Mouse (Mus musculus): ENCODE measurements around the gene Camsap1.
A peak's percentile ranks its signal among the peaks of the same experiment; 100 is the strongest.

Gene Camsap1

GRCm38 (mm10) chr2:25983159-25983907 is at the start of gene Camsap1:
Camsap1 (minus strand) TSS chr2:25983282.
- peak; percentile 99 for DNase-seq (ENCODE audit: low spot score)

GRCm38 (mm10) chr2:26030288-26030687 is 47.2 kb upstream of the Camsap1 start:
- peak; percentile 20 for DNase-seq (ENCODE audit: low spot score)

DNA sequence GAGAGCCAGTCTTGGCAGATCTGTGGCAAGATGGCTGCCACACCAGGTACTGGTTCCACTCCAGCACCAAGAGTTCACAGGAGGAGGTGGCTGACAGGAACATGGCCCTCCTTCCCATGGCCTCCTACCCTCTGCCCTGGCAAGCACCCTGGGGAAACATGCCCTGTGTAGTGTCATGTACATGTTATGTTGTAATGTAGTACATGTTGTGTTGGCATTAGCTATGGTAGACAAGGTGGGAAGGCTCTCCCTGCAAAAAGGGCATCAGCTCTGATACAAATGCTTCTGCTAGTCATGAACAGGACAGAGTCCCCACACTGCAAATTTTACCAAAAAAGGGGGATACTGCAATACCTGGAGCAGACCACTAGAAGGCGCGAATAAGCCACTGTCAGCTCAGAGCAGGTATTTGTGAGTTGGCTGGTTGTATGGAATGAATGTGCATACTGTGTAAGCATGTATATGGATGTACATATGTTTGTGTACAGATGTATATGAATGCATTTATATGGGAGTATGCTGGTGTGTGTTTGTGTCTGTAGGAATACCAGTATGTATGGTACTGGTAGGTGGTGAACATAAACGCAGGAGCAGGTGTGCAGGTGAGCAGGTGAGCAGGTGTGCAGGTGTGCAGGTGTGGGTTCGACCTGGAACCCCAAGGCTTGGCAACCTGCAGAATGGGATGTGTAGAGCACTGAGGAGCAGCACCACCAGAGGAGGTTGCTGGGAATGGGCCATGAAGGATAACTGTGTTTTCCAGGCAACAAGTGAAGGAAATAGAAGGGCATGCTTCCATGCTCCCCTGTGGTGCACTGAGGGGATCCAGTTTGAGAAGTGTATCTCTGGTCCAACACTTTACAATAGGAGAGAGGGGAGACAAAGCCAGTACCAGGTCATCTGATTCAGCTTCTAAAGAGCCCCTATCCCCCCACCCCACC is 41.3 kb upstream of the Camsap1 start:
- peak; percentile 65 for DNase-seq (ENCODE audit: low spot score)

DNA sequence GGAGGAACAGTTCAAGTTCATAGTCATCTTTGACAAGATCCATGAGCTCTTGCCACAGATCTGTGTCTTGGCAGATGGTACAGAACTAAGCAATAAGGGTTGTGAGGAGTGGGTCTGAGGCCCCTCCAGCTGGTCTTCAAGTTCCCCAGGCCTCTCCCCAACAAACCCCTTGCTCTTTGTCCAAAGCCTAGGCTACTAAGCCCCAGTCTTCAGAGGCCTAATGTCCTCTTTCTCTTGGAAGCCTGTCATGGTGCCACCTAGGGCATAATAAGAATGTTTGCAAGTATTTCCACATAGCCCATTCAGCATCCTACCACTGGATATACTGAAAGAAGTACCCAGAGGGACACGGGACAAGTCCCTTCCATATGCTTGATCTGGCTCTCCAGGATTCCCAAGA is 39.5 kb upstream of the Camsap1 start:
- DNase-seq (ENCODE audit: low spot score): no peak

DNA sequence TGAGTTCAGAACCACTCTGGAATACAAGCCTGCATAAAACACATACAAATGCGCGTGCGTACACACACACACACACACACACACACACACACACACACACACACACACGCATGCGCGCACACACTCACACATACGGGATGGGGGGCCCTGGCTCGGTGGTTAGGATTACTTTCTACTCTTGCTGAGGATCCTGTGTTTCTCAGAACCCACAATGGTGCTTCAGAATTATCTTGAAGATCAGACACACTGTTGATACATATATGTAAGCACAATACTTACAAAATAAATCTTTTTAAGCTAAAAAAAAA is 39.1 kb upstream of the Camsap1 start:
- no peak for DNase-seq (ENCODE audit: low spot score)

DNA sequence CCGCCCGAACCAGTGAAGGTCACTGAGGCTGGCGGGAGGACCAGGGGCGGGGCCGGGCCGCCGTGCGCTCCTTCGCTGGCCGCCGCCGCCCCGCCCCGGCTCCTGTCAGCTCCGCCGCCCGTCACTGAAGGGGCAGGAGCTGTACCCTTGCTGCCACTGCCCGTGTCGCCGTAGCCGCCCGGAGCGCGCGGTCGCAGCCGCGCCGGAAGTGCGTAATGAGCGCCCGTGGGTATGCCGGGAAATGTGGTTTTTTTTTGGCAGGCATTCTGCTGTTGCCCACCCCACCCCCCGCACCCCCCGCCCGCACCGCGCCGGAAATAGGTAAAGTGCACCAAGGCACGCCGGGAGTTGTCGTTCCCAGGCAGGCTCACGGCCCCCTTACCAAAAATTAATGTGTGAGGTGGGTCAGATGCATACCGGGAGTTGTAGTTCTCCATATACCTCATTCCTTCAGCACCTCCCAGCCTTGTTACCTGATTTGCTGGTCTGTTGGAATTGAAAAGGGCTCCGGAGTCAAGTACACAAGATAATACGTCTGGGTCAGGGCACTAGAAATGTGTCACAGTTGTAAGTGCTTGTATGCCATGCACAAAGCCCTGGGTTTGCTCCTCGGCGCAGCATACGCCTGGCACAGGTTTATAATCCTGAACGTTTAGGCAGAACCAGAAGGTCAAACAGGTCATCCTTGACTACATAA is 38.6 kb upstream of the Camsap1 start, which contains the start of gene Ubac1:
Ubac1 (minus strand) TSS at position 187 of the 697 bp plus-strand sequence.
- peak; percentile 92 for DNase-seq (ENCODE audit: low spot score)

DNA sequence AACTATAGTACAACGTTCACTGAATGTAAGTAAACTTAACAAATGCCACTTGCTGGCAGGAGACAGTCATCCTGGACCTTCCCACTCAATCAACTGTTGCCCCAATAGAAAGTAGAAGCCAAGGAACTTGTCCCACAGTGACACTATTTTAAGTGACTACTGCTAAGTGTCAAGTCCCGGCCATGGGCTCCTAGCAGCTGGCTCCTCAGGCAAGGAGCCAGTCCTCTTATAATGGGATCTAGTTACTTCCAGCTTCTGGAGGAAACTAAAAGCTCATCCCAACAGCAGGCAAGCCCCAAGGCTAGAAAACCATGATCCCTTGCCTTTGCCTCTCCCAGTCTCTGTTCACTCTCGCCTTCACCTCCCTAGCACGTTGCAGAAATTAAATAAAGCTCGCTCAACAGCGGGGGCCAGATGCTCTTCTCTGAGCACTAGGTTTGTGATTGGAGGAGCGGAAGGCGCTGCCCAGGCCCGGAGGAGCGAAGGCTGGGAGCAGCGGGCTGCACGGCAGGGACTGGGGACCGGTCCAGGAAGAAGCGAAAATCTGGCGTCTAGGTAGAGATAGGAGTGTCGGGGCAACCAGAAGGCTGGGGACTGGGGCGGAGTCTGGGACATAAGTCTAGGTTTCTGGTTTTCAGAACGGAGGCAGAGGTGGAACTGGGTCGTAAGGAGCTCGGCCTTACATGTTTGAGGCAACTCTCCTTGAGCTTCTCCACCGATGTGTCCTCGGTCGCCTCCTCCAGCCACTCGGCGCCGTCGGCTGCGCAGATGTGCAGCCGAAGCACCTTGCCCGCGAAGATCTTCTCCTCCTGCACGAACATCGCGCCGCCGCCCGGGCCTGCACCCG is 37.9 kb upstream of the Camsap1 start:
- peak; percentile 52 for DNase-seq (ENCODE audit: low spot score)

DNA sequence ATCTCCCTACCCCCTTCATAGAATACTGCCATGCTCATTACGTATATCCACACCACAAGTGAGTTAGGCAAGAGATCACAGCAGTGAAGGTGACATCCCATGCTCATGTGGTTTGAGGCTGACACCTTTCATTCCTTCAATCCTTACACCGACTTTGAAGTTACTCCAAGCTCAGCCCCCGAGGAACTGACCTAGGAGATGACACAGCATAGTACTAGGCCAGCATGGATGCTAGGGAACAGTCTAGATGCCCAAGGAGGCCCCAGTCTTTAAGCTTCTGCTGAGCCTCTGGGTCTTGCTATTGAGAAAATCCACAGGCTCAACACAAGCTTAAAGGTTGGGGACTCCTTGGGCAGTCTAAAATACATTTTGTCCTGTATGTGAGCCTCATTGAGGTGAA is 36.8 kb upstream of the Camsap1 start:
- DNase-seq (ENCODE audit: low spot score): no peak

GRCm38 (mm10) chr2:26017326-26017725 is 34.2 kb upstream of the Camsap1 start:
- DNase-seq (ENCODE audit: low spot score): no peak

DNA sequence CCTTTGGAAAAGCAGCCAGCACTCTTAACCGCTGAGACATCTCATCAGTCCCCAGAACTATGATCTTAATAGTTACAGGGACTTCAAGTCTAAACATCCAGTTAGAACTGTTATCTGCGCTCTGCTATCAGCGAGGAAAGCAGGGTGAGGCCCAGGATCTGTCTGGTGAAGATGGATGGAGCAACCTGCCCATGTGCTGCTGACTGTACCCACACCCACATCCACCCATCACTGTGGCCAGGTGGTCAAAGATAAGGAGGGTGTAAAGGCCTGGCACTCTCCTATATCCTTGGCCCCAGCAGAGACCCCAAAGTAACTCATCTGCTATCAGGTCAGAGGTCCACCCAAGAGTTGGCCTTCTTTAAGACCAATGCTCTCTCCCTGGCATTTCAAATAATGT is 30.6 kb upstream of the Camsap1 start:
- DNase-seq (ENCODE audit: low spot score): peak; percentile 11

- DNase-seq (ENCODE audit: low spot score): no peak
Measured at GRCm38 (mm10) chr2:26011420-26011819, 28.3 kb upstream of the Camsap1 start.

GRCm38 (mm10) chr2:26002001-26002400 is 18.9 kb upstream of the Camsap1 start:
- DNase-seq (ENCODE audit: low spot score): no peak

DNA sequence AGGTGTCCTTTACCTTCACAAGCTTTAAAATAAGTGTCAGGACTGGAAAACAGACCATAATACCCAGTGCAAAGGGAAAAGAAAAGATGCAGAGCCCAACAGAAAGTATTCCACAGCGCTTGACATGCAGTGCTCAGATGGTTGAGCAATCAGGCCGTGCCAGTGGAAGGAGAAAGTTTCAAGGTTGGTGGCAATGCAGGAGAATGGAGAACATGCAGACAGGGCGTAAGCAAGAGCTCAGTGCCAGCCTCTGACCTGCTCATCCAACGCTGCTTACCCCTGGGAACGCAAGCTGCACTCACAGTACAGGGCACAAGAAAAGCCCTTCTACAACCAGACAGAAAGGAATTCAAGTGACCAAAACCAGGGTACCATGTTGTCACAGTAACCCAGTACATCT is 18.1 kb upstream of the Camsap1 start:
- DNase-seq (ENCODE audit: low spot score): no peak

- DNase-seq (ENCODE audit: low spot score): no peak
Measured at GRCm38 (mm10) chr2:25997716-25998115, 14.6 kb upstream of the Camsap1 start.

- no peak for DNase-seq (ENCODE audit: low spot score)
Measured at GRCm38 (mm10) chr2:25994791-25995190, 11.7 kb upstream of the Camsap1 start.

DNA sequence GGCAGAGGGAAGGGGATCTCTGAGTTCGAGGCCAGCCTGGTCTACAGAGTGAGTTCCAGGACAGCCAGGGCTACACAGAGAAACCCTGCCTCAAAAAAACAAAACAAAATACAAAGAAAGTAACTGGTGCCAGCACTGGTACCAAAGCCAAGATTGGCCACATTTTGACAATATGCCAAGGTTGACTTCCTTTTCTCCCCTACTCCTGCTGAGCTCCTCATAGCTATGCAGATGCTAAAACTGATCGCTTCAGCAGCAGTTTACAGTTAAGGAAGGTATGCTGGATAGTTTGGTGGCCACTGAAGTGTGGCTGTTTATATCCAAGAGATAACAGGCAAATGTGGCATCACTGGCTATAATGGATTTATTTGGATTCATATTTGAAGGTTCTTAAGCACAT is 9.2 kb upstream of the Camsap1 start:
- no peak for DNase-seq (ENCODE audit: low spot score)

DNA sequence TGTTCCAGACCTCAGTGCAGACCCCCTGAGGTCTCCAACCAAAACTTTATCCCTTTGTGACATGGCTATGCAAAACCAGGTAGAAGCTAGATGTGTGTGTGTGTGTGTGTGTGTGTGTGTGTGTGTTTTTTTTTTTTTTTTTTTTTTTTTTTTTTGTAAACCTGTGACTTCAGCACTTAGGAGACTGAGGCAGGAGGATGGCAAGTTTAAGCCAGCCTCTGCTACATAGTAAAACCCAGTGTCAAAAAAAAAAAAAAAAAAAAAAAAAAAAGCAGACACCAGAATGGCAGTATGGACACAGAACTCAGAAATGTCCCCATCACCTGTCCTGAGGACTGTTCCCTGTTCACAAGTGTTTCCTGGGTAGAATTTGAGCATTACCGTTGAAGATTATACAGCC is 6.6 kb upstream of the Camsap1 start:
- DNase-seq (ENCODE audit: low spot score): no peak

DNA sequence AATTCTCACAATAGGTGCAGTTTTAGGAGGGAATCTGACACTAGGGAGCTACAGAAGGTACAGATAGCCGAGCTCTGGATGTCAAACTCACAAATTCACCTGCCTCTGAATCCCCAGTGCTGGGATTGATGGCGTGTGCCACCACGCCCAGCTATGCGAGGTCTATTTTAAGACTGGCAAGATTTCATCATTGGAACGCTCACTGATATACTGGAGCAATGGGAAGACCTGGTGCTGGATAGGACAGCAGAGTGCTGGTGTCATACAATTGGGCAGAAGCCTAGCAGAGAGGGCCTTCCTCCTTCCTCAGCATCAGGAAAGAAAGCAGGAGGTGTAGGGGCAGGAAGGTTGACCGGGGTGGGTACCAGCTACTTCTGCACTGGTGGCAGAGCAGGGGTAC is 4.7 kb upstream of the Camsap1 start:
- no peak for DNase-seq (ENCODE audit: low spot score)

GRCm38 (mm10) chr2:25986601-25987000 is 3.5 kb upstream of the Camsap1 start:
- DNase-seq (ENCODE audit: low spot score): no peak

DNA sequence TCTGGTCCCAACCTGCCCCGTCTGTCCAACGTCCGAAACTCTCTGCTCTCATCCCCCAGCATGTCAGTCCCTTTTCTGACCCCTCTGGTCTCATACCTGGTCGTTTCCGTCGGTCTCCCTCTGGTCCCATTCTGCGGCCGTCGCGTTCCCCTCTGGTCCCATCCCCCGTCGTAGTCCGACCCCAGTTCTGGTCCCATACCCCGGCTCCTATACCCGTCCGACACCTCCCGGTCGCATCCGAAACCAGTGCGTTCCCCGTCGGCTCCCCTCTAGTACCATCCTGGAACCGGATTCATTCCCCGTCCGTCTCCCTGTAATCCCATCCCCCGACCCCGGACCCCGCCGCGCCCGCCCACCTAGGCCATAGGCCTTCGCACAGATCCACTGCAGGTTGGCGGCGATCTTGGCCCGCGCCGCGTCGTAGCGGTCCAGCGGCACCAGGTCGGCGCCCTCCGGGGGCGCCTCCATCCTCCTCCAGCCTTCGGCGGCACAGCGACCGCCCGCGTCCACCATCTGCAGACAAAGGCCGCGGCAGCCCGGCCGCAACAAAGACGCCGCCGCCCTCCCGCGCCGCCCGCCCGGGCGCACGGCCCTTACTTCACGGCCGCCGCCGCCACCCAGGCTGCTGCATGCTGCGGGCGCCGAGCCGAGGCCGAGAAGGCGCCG is 523 bp downstream of the Camsap1 start:
- DNase-seq (ENCODE audit: low spot score): peak; percentile 16

DNA sequence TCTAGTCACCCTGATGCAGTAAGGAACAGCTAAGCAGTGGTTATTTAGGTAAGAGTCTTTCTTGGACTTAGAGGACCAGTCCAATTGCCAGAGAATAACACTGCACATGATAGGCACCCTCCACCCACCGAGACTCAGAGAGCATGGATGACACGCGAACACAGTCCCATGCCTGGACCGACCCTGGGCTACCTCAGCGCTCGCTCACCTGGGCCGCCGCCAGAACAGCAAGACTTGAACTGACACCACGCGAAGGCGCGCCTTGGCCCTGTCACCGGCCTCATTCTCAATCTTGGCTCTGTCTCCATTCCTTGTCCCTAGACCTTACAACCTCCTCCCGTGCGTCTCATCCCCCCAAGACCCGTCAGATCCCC is 1.0 kb downstream of the Camsap1 start:
- peak; percentile 27 for DNase-seq (ENCODE audit: low spot score)
